10 mouse cellular contexts compared by ENCODE assay signal in the genomic region with DNA sequence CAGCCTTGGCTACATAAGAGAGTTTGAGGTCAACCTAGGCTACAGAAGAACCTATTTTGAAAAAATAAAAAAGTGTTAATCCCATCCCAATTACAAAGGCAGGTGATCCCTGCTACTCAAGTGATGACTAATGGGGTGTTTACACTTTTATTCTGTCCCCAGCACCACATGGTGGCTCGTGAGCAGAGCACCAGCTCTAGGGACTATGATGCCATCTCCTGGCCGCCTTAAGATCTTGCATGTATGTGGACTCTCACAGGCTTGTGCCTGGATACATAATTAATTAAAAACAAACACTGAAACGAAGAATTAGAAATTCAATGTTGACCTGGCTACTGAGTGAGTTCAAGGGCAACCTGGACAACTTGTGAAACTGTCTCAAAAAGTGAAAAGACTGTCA. TPM values are rescaled to one million over a fixed set of nuclear protein-coding genes. Genes with fewer than 3 reads are reported as not detected.
A peak's percentile ranks its signal among the peaks of the same experiment; 100 is the strongest.
DNase-seq lines count a peak whose midpoint lies in the region; ATAC-seq and TF ChIP-seq lines count a peak whose summit lies in the region.
"Had no signal": no experiment of that assay in that cellular context is flagged by ENCODE, and none has a peak within 500 bp of the region (broad histone marks: within the 10 kb centered on the region; RNA-seq: fewer than 3 reads in every experiment).

No protein-coding gene starts in this region.

- DNase-seq in forebrain, postnatal 0 days, result no peak
- no peak for DNase-seq in midbrain, postnatal 0 days (ENCODE audit: low spot score)
- DNase-seq in brain, embryonic 14.5 days (ENCODE audit: low read depth), result no peak
- peak; percentile 35 for DNase-seq in thymus, postnatal 25 days
- DNase-seq in gastrocnemius, adult 8-10 months (ENCODE audit: low spot score in 2 of 2), result no peak
- no peak for DNase-seq in cerebellum, postnatal 10 days

- H3K4me1 ChIP-seq in forebrain, postnatal 0 days (ENCODE audit: insufficient read depth), result peaks cover 11% of the 10 kb centered on the region
- H3K4me1 ChIP-seq in forebrain, embryonic 13.5 days, result peaks cover 23% of the 10 kb centered on the region
- H3K4me1 ChIP-seq in midbrain, postnatal 0 days (ENCODE audit: insufficient read depth, low read length), result no peaks in the 10 kb centered on the region
- peaks cover 18% of the 10 kb centered on the region for H3K4me1 ChIP-seq in midbrain, embryonic 16.5 days (ENCODE audit: control insufficient read depth, insufficient read depth, low read length)

- H3K36me3 ChIP-seq in forebrain, postnatal 0 days (ENCODE audit: insufficient read depth), result peaks cover 43% of the 10 kb centered on the region
- H3K36me3 ChIP-seq in forebrain, embryonic 13.5 days (ENCODE audit: poor library complexity, severe bottlenecking), result peaks cover 60% of the 10 kb centered on the region
- H3K36me3 ChIP-seq in midbrain, postnatal 0 days (ENCODE audit: insufficient read depth, low read length), result peaks cover 20% of the 10 kb centered on the region
- H3K36me3 ChIP-seq in midbrain, embryonic 16.5 days (ENCODE audit: control insufficient read depth, insufficient read depth, low read length), result peaks cover 19% of the 10 kb centered on the region
- H3K36me3 ChIP-seq: G1E had no signal

- no peak for TF ChIP-seq POLR2A in brain, embryonic 14.5 days (IDR thresholded peaks at IDR 0.05; ENCODE audit: borderline replicate concordance, extremely low read depth, insufficient read depth, insufficient read length, poor library complexity, severe bottlenecking)

- H3K9ac ChIP-seq in forebrain, postnatal 0 days, result no peak overlapping the region
- no peak overlapping the region for H3K9ac ChIP-seq in forebrain, embryonic 13.5 days
- H3K9ac ChIP-seq in midbrain, postnatal 0 days (replicated peaks; ENCODE audit: low read length, poor library complexity, severe bottlenecking), result no peak overlapping the region
- no peak overlapping the region for H3K9ac ChIP-seq in midbrain, embryonic 16.5 days (ENCODE audit: low read depth, low read length)
- H3K9ac ChIP-seq: midbrain, embryonic 15.5 days had no signal

- no peaks in the 10 kb centered on the region for H3K27me3 ChIP-seq in forebrain, postnatal 0 days (ENCODE audit: insufficient read depth, low read length)
- no peaks in the 10 kb centered on the region for H3K27me3 ChIP-seq in forebrain, embryonic 13.5 days
- H3K27me3 ChIP-seq in midbrain, postnatal 0 days (ENCODE audit: insufficient read depth, low read length), result no peaks in the 10 kb centered on the region
- no peaks in the 10 kb centered on the region for H3K27me3 ChIP-seq in midbrain, embryonic 16.5 days (ENCODE audit: control insufficient read depth, insufficient read depth, low read depth, low read length)
- H3K27me3 ChIP-seq: midbrain, embryonic 15.5 days had no signal

- H3K4me3 ChIP-seq in forebrain, postnatal 0 days (ENCODE audit: low read depth, low read length), result no peak overlapping the region
- no peak overlapping the region for H3K4me3 ChIP-seq in forebrain, embryonic 13.5 days
- H3K4me3 ChIP-seq in midbrain, postnatal 0 days (ENCODE audit: low read depth, low read length), result no peak overlapping the region
- no peak overlapping the region for H3K4me3 ChIP-seq in midbrain, embryonic 16.5 days (ENCODE audit: low read depth, low read length)
- H3K4me3 ChIP-seq: midbrain, embryonic 15.5 days had no signal

- H3K27ac ChIP-seq in forebrain, postnatal 0 days (ENCODE audit: low read depth, low read length), result no peak overlapping the region
- H3K27ac ChIP-seq in forebrain, embryonic 13.5 days, result no peak overlapping the region
- H3K27ac ChIP-seq in midbrain, postnatal 0 days (ENCODE audit: low read depth, low read length), result no peak overlapping the region
- no peak overlapping the region for H3K27ac ChIP-seq in midbrain, embryonic 16.5 days (ENCODE audit: low read length)
- H3K27ac ChIP-seq: midbrain, embryonic 15.5 days had no signal

- no peak overlapping the region for H3K4me2 ChIP-seq in forebrain, postnatal 0 days (ENCODE audit: low read depth)
- no peak overlapping the region for H3K4me2 ChIP-seq in forebrain, embryonic 13.5 days
- no peak overlapping the region for H3K4me2 ChIP-seq in midbrain, postnatal 0 days (ENCODE audit: low read depth, low read length, poor library complexity, severe bottlenecking)
- no peak overlapping the region for H3K4me2 ChIP-seq in midbrain, embryonic 16.5 days (ENCODE audit: low read length)
- H3K4me2 ChIP-seq: midbrain, embryonic 15.5 days had no signal

- 20% methylated on average over 3 of the region's 3 CpGs for WGBS in forebrain, postnatal 0 days
- WGBS in forebrain, embryonic 13.5 days, result 21% methylated on average over 3 of the region's 3 CpGs
- 18% methylated on average over 3 of the region's 3 CpGs for WGBS in midbrain, postnatal 0 days
- WGBS in midbrain, embryonic 16.5 days, result 27% methylated on average over 3 of the region's 3 CpGs

- peak; percentile 57; the same call in 1 of the 2 replicates for ATAC-seq in forebrain, postnatal 0 days
- no peak for ATAC-seq in forebrain, embryonic 13.5 days
- no peak for ATAC-seq in midbrain, postnatal 0 days (ENCODE audit: low FRiP score)
- no peak for ATAC-seq in midbrain, embryonic 16.5 days
- ATAC-seq: midbrain, embryonic 15.5 days had no signal

- H3K9me3 ChIP-seq in forebrain, postnatal 0 days (ENCODE audit: low read length), result no peaks in the 10 kb centered on the region
- H3K9me3 ChIP-seq in forebrain, embryonic 13.5 days (replicated peaks), result no peaks in the 10 kb centered on the region
- no peaks in the 10 kb centered on the region for H3K9me3 ChIP-seq in midbrain, postnatal 0 days (ENCODE audit: low read length)
- H3K9me3 ChIP-seq in midbrain, embryonic 16.5 days (replicated peaks; ENCODE audit: control insufficient read depth, low read length, poor library complexity, severe bottlenecking), result no peaks in the 10 kb centered on the region
- H3K9me3 ChIP-seq: G1E; midbrain, embryonic 15.5 days had no signal

- peak; percentile 43 for TF ChIP-seq CTCF in forebrain, postnatal 0 days (IDR thresholded peaks at IDR 0.05; ENCODE audit: low read depth)
- peak; percentile 48 for TF ChIP-seq CTCF in midbrain, postnatal 0 days (IDR thresholded peaks at IDR 0.05)
- TF ChIP-seq CTCF in brain, embryonic 14.5 days (IDR thresholded peaks at IDR 0.05; ENCODE audit: borderline replicate concordance, extremely low read depth, insufficient read depth, insufficient read length), result peak; percentile 17; the same call in 1 of the 2 replicates

RNA-seq across cellular contexts. Expression of a gene that starts 12.3 kb away (rescaled TPM):
- 154 and 160 TPM in 2 replicates for total RNA-seq in forebrain, postnatal 0 days (2014; rRNA removed)
- 71.5 and 84.5 TPM in 2 replicates for polyA plus RNA-seq in forebrain, postnatal 0 days (2015; fragmentation: Nextera tagmentation; extraction: Ambion mirVana)
- polyA plus RNA-seq in forebrain, embryonic 13.5 days (2015; fragmentation: Nextera tagmentation; extraction: Ambion mirVana), result 64.2 and 70.4 TPM in 2 replicates
- 172 and 176 TPM in 2 replicates for total RNA-seq in midbrain, postnatal 0 days (2014; rRNA removed)
- 70.0 and 70.7 TPM in 2 replicates for polyA plus RNA-seq in midbrain, postnatal 0 days (2015; fragmentation: Nextera tagmentation; extraction: Ambion mirVana)
- polyA plus RNA-seq in midbrain, embryonic 16.5 days (2015; fragmentation: Nextera tagmentation; extraction: Ambion mirVana), result 94.5 and 96.7 TPM in 2 replicates
- polyA plus RNA-seq in brain, embryonic 14.5 days (2012; rRNA removed), result 109 and 130 TPM in 2 replicates
- total RNA-seq in gastrocnemius, adult 8-10 months (2022), result 10 to 100 TPM; 27.2 to 48.0 (median 33.1) TPM

RNA-seq across cellular contexts. Expression of a gene that starts 49.5 kb away (rescaled TPM):
- total RNA-seq in forebrain, postnatal 0 days (2014; rRNA removed), result 17.8 and 19.9 TPM in 2 replicates
- polyA plus RNA-seq in forebrain, postnatal 0 days (2015; fragmentation: Nextera tagmentation; extraction: Ambion mirVana), result 3.3 and 7.3 TPM in 2 replicates
- 17.0 and 18.1 TPM in 2 replicates for polyA plus RNA-seq in forebrain, embryonic 13.5 days (2015; fragmentation: Nextera tagmentation; extraction: Ambion mirVana)
- 16.0 and 16.7 TPM in 2 replicates for total RNA-seq in midbrain, postnatal 0 days (2014; rRNA removed)
- polyA plus RNA-seq in midbrain, postnatal 0 days (2015; fragmentation: Nextera tagmentation; extraction: Ambion mirVana), result 6.7 and 9.5 TPM in 2 replicates
- polyA plus RNA-seq in midbrain, embryonic 16.5 days (2015; fragmentation: Nextera tagmentation; extraction: Ambion mirVana), result 10.9 and 13.0 TPM in 2 replicates
- polyA plus RNA-seq in brain, embryonic 14.5 days (2012; rRNA removed), result 9.5 and 13.1 TPM in 2 replicates
- 10 to 100 TPM; 15.8 to 19.9 (median 18.4) TPM for total RNA-seq in gastrocnemius, adult 8-10 months (2022)
